In the genomic region with DNA sequence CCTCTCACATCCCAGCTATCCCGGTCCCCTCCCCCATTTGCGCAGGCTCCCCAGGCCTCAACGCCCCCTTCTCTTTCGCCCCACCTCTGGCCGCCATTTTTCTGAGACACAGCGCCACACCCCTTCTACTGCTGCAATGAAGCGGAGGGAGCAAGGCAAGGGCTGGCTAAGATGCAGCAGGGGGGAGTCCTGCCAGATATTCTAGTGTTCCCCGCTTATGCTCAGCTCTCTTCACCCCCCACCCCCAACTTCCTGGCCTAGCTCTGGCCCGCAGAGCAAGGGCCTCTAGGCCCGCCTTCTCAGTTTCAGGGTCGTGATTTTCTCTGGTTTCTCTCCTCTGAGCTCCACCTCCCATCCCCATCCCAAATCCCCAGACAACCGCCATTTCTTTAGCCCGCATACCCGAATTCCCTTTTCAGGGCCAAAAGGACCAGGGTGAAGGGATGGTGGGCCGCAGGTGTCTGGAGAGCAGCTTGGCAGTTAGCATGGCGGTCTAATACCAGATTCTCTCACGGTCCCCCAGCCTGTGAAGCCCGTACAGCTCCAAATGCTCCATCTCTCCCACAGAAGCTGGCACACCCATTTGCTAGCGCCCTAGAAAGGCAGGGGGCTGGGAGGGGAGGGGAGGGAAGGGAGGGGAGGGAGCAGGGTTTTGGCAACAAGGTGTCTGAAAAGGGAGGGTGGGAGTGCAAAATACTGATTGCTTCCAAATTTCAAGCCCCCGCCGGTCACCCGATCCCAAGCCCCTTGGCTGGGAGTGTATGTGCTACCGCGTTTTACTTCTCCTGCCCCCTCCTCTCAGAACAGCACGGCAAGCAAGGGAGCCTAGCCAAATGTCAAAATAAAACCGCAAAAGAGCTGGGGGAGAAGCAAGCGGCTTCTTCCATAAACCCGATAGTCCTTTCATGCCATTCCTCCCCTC, we compare ENCODE assay signal across 8 mouse cellular contexts. TPM values are rescaled to one million over a fixed set of nuclear protein-coding genes. Genes with fewer than 3 reads are reported as not detected.
A peak's percentile ranks its signal among the peaks of the same experiment; 100 is the strongest.
DNase-seq lines count a peak whose midpoint lies in the region; ATAC-seq and TF ChIP-seq lines count a peak whose summit lies in the region.

No protein-coding gene starts in this region.

- no peak for TF ChIP-seq EP300 in liver, postnatal 0 days (IDR thresholded peaks at IDR 0.05; ENCODE audit: low read depth)

- 13% methylated on average over 28 of the region's 28 CpGs for WGBS in heart, embryonic 13.5 days
- WGBS in liver, postnatal 0 days (ENCODE audit: insufficient replicate concordance), result 17% methylated on average over 28 of the region's 28 CpGs
- WGBS in olfactory bulb, adult 2 months, result 23% methylated on average over 28 of the region's 28 CpGs

- peak; percentile 46 for DNase-seq in embryo, embryonic 9.5 days (ENCODE audit: extremely low spot score)
- peak; percentile 7 to 24 for DNase-seq in kidney, postnatal 36 days
- DNase-seq in liver, postnatal 0 days, result no peak
- no peak for DNase-seq in urinary bladder, postnatal 25 days (ENCODE audit: low spot score)

- H3K9me3 ChIP-seq in heart, embryonic 13.5 days, result no peaks in the 10 kb centered on the region
- H3K9me3 ChIP-seq in liver, postnatal 0 days (ENCODE audit: low read length), result no peaks in the 10 kb centered on the region

- TF ChIP-seq CTCF in C2C12 (IDR thresholded peaks at IDR 0.05; ENCODE audit: control insufficient read depth, insufficient read depth, insufficient read length), result no peak
- TF ChIP-seq CTCF in liver, postnatal 0 days (IDR thresholded peaks at IDR 0.05; ENCODE audit: low read depth), result no peak
- TF ChIP-seq CTCF in olfactory bulb, adult 2 months (IDR thresholded peaks at IDR 0.05; ENCODE audit: insufficient read depth, low read depth, low read length), result no peak

- H3K9ac ChIP-seq in heart, embryonic 13.5 days, result peak overlapping the region; percentile 87
- peak overlapping the region; percentile 46; the same call in 1 of the 2 replicates for H3K9ac ChIP-seq in liver, postnatal 0 days (replicated peaks)

- no peaks in the 10 kb centered on the region for H3K36me3 ChIP-seq in C2C12 (ENCODE audit: control insufficient read depth, insufficient read depth)
- H3K36me3 ChIP-seq in heart, embryonic 13.5 days, result peaks cover 28% of the 10 kb centered on the region
- no peaks in the 10 kb centered on the region for H3K36me3 ChIP-seq in liver, postnatal 0 days (replicated peaks; ENCODE audit: insufficient read depth, low read length)

- ATAC-seq in activated CD4-positive, CD25-positive, alpha-beta regulatory T cell, adult 4 months, result peak; percentile 52
- peak; percentile 23; the same call in 1 of the 2 replicates for ATAC-seq in heart, embryonic 13.5 days (ENCODE audit: extremely low read depth, insufficient number of reproducible peaks, low FRiP score, low TSS enrichment)
- ATAC-seq in liver, postnatal 0 days, result peak; percentile 17; the same call in 1 of the 2 replicates

- H3K4me1 ChIP-seq in heart, embryonic 13.5 days, result peaks cover 6% of the 10 kb centered on the region; the same call in 1 of the 2 replicates
- no peaks in the 10 kb centered on the region; the same call in 1 of the 2 replicates for H3K4me1 ChIP-seq in liver, postnatal 0 days (ENCODE audit: insufficient read depth)
- H3K4me1 ChIP-seq in olfactory bulb, adult 2 months (ENCODE audit: control insufficient read depth, insufficient read depth, low read length), result no peaks in the 10 kb centered on the region

- H3K27ac ChIP-seq in heart, embryonic 13.5 days (replicated peaks), result peak overlapping the region; percentile 85
- no peak overlapping the region for H3K27ac ChIP-seq in liver, postnatal 0 days (ENCODE audit: low read depth)
- peak overlapping the region; percentile 66 for H3K27ac ChIP-seq in olfactory bulb, adult 2 months (ENCODE audit: insufficient read depth, low read depth, low read length)

- H3K79me2 ChIP-seq in C2C12 (ENCODE audit: control insufficient read depth, insufficient read depth), result peaks cover 7% of the 10 kb centered on the region

- peak overlapping the region; percentile 46 for H3K4me3 ChIP-seq in C2C12 (ENCODE audit: insufficient read depth, poor library complexity, severe bottlenecking)
- peak overlapping the region; percentile 71 for H3K4me3 ChIP-seq in heart, embryonic 13.5 days
- peak overlapping the region; percentile 51 for H3K4me3 ChIP-seq in liver, postnatal 0 days (ENCODE audit: low read depth, low read length)
- H3K4me3 ChIP-seq in olfactory bulb, adult 2 months (ENCODE audit: insufficient read depth, low read depth, low read length), result peak overlapping the region; percentile 76

- H3K4me2 ChIP-seq in heart, embryonic 13.5 days, result peak overlapping the region; percentile 69
- peak overlapping the region; percentile 76 for H3K4me2 ChIP-seq in liver, postnatal 0 days (ENCODE audit: low read depth, low read length)

- H3K27me3 ChIP-seq in C2C12 (ENCODE audit: control insufficient read depth, insufficient read depth, insufficient read length), result no peaks in the 10 kb centered on the region
- H3K27me3 ChIP-seq in heart, embryonic 13.5 days (replicated peaks), result no peaks in the 10 kb centered on the region; the same call in 1 of the 2 replicates
- no peaks in the 10 kb centered on the region for H3K27me3 ChIP-seq in liver, postnatal 0 days (ENCODE audit: insufficient read depth, low read length)

- H3K79me3 ChIP-seq in C2C12 (ENCODE audit: low read depth), result no peaks in the 10 kb centered on the region

- no peak for TF ChIP-seq POLR2A in olfactory bulb, adult 2 months (IDR thresholded peaks at IDR 0.05; ENCODE audit: insufficient read depth, low read depth, low read length)

- H3ac ChIP-seq in C2C12 (ENCODE audit: control insufficient read depth, insufficient read length, low read depth), result peak overlapping the region; percentile 73

TF ChIP-seq in C2C12, 6 proteins besides CTCF, POLR2A, EP300 and RAD21:
- TF ChIP-seq MAX (IDR thresholded peaks at IDR 0.05), result no peak
- no peak for TF ChIP-seq FOSL1 (IDR thresholded peaks at IDR 0.05; ENCODE audit: insufficient read depth, low read length, poor library complexity, severe bottlenecking)
- TF ChIP-seq USF1 (IDR thresholded peaks at IDR 0.05; ENCODE audit: low read depth), result no peak
- TF ChIP-seq MYOD1 (IDR thresholded peaks at IDR 0.05; ENCODE audit: control insufficient read depth, insufficient read length, low read depth), result no peak
- no peak for TF ChIP-seq CEBPB (IDR thresholded peaks at IDR 0.05; ENCODE audit: low read depth)
- no peak for TF ChIP-seq MYOG (IDR thresholded peaks at IDR 0.05; ENCODE audit: control insufficient read depth, extremely low read depth, insufficient read length)

RNA-seq across cellular contexts. Expression of a gene that starts 0.9 kb away (rescaled TPM):
- polyA plus RNA-seq in C2C12 (2012; fragmentation: generic; extraction: Trizol), result 55.5 TPM
- 1 to 10 TPM; 5.0 to 8.9 TPM for polyA plus RNA-seq in activated CD4-positive, CD25-positive, alpha-beta regulatory T cell, adult 4 months (2017; shearing (Covaris generic))
- 61.5 and 64.3 TPM in 2 replicates for polyA plus RNA-seq in heart, embryonic 13.5 days (2015; fragmentation: Nextera tagmentation; extraction: Ambion mirVana)
- 3.6 and 4.0 TPM in 2 replicates for polyA plus RNA-seq in liver, postnatal 0 days (2015; fragmentation: Nextera tagmentation; extraction: Ambion mirVana)
- not detected in 2 replicates for polyA plus RNA-seq in olfactory bulb, adult 2 months (2012; ENCODE audit: insufficient read depth, insufficient read length, low replicate concordance, missing spikeins)

RNA-seq across cellular contexts. Expression of a gene that starts 51.7 kb away (rescaled TPM):
- polyA plus RNA-seq in C2C12 (2012; fragmentation: generic; extraction: Trizol), result 14.0 TPM
- 10 to 100 TPM in 1 of 2 experiments, 1 to 10 TPM in 1; 5.9 to 11.8 TPM for polyA plus RNA-seq in activated CD4-positive, CD25-positive, alpha-beta regulatory T cell, adult 4 months (2017; shearing (Covaris generic))
- polyA plus RNA-seq in heart, embryonic 13.5 days (2015; fragmentation: Nextera tagmentation; extraction: Ambion mirVana), result 75.1 and 82.7 TPM in 2 replicates
- 10.8 and 12.0 TPM in 2 replicates for polyA plus RNA-seq in liver, postnatal 0 days (2015; fragmentation: Nextera tagmentation; extraction: Ambion mirVana)
- polyA plus RNA-seq in olfactory bulb, adult 2 months (2012; ENCODE audit: insufficient read depth, insufficient read length, low replicate concordance, missing spikeins), result not detected in 2 replicates

RNA-seq across cellular contexts. Expression of a gene that starts 56.9 kb away (rescaled TPM):
- 6.0 TPM for polyA plus RNA-seq in C2C12 (2012; fragmentation: generic; extraction: Trizol)
- polyA plus RNA-seq in activated CD4-positive, CD25-positive, alpha-beta regulatory T cell, adult 4 months (2017; shearing (Covaris generic)), result 1 to 10 TPM in 1 of 2 experiments, under 1 TPM in 1; 0.93 to 2.3 TPM
- polyA plus RNA-seq in heart, embryonic 13.5 days (2015; fragmentation: Nextera tagmentation; extraction: Ambion mirVana), result 18.9 and 19.0 TPM in 2 replicates
- polyA plus RNA-seq in liver, postnatal 0 days (2015; fragmentation: Nextera tagmentation; extraction: Ambion mirVana), result 2.6 and 3.0 TPM in 2 replicates
- not detected in 2 replicates for polyA plus RNA-seq in olfactory bulb, adult 2 months (2012; ENCODE audit: insufficient read depth, insufficient read length, low replicate concordance, missing spikeins)

Comparison
In these comparisons a context has a peak if more than half of its experiments do, and no peak if none do; other contexts are left out.
1. DNase-seq: peak in embryo, embryonic 9.5 days (single experiment) and kidney, postnatal 36 days (2 of 2); none in liver, postnatal 0 days (single experiment) and urinary bladder, postnatal 25 days (single experiment).
2. Peak in every context shown above with its lines, with median percentiles within 50 percentile points of each other: H3K4me3 ChIP-seq and ATAC-seq.